ENCODE assay signal across 25 mouse cellular contexts in the genomic region with DNA sequence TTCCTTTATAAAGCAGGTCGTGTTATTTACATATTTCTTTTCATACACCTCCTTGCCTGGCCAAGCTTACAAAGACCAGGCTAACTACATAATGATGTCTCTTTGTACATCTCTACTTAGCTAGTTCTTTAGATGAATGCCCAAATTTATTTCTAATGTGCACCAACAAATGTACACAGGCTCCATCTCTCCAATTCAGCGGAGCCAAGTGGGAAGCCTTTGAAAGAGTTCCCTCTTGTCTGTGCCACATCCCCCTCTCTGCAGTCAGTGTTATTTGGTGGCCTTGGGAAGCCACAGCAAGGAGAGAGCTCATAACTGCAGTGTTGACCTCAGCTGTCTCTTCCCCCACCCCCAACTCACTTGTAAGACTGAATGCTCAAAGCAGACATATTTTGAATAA. TPM values are rescaled to one million over a fixed set of nuclear protein-coding genes. Genes with fewer than 3 reads are reported as not detected.
DNase-seq lines count a peak whose midpoint lies in the region; ATAC-seq and TF ChIP-seq lines count a peak whose summit lies in the region.
"Had no signal": no experiment of that assay in that cellular context is flagged by ENCODE, and none has a peak within 500 bp of the region (broad histone marks: within the 10 kb centered on the region; RNA-seq: fewer than 3 reads in every experiment).

No protein-coding gene starts in this region.

- no peak overlapping the region for H3K4me2 ChIP-seq in forebrain, postnatal 0 days (ENCODE audit: low read depth)
- peak overlapping the region; percentile 20; the same call in 1 of the 2 replicates for H3K4me2 ChIP-seq in forebrain, embryonic 13.5 days
- no peak overlapping the region for H3K4me2 ChIP-seq in hindbrain, embryonic 16.5 days (ENCODE audit: low read length)
- H3K4me2 ChIP-seq: embryonic facial prominence, embryonic 13.5 days; heart, embryonic 13.5 days had no signal

- H3K4me1 ChIP-seq in forebrain, embryonic 10.5 days, result peaks cover 73% of the 10 kb centered on the region
- peaks cover 24% of the 10 kb centered on the region; the same call in 1 of the 2 replicates for H3K4me1 ChIP-seq in forebrain, postnatal 0 days (ENCODE audit: insufficient read depth)
- H3K4me1 ChIP-seq in forebrain, embryonic 13.5 days, result peaks cover 69% of the 10 kb centered on the region
- H3K4me1 ChIP-seq in hindbrain, embryonic 16.5 days (ENCODE audit: control insufficient read depth, insufficient read depth, low read depth, low read length), result peaks cover 2% of the 10 kb centered on the region

- no peak overlapping the region; the same call in 1 of the 2 replicates for H3K4me3 ChIP-seq in forebrain, embryonic 10.5 days
- no peak overlapping the region for H3K4me3 ChIP-seq in forebrain, postnatal 0 days (ENCODE audit: low read depth, low read length)
- no peak overlapping the region for H3K4me3 ChIP-seq in forebrain, embryonic 13.5 days
- H3K4me3 ChIP-seq in hindbrain, embryonic 16.5 days (ENCODE audit: low read length), result no peak overlapping the region
- H3K4me3 ChIP-seq: embryonic facial prominence, embryonic 13.5 days; heart, embryonic 13.5 days; hindbrain, embryonic 15.5 days had no signal

- TF ChIP-seq POLR2A in brain, embryonic 14.5 days (IDR thresholded peaks at IDR 0.05; ENCODE audit: borderline replicate concordance, extremely low read depth, insufficient read depth, insufficient read length, poor library complexity, severe bottlenecking), result no peak

- no peak overlapping the region for H3K9ac ChIP-seq in forebrain, postnatal 0 days
- no peak overlapping the region for H3K9ac ChIP-seq in forebrain, embryonic 13.5 days
- no peak overlapping the region for H3K9ac ChIP-seq in hindbrain, embryonic 16.5 days (ENCODE audit: low read depth, low read length)
- H3K9ac ChIP-seq: embryonic facial prominence, embryonic 13.5 days; heart, embryonic 13.5 days; hindbrain, embryonic 15.5 days had no signal

- DNase-seq in forebrain, embryonic 10.5 days (ENCODE audit: extremely low spot score, low spot score), result no peak
- no peak for DNase-seq in forebrain, postnatal 0 days
- DNase-seq in brain, embryonic 14.5 days (ENCODE audit: low read depth), result peak; percentile 85
- peak; percentile 30 for DNase-seq in embryo, embryonic 10.5 days (ENCODE audit: low spot score)
- no peak for DNase-seq in Muller cell, postnatal 12 days (ENCODE audit: inconsistent ontology term)
- DNase-seq: adrenal gland, postnatal 14 days; cerebellum, adult 11 months; cerebellum, adult 8-10 months; cerebellum, postnatal 25 days; gastrocnemius, postnatal 14 days; heart, postnatal 36 days; kidney, adult 9 months had no signal

- H3K27ac ChIP-seq in forebrain, embryonic 10.5 days, result peak overlapping the region; percentile 78
- H3K27ac ChIP-seq in forebrain, postnatal 0 days (ENCODE audit: low read depth, low read length), result no peak overlapping the region
- H3K27ac ChIP-seq in forebrain, embryonic 13.5 days, result peak overlapping the region; percentile 84
- H3K27ac ChIP-seq in hindbrain, embryonic 16.5 days (ENCODE audit: low read depth, low read length), result no peak overlapping the region
- H3K27ac ChIP-seq: embryonic facial prominence, embryonic 13.5 days; heart, embryonic 13.5 days; hindbrain, embryonic 15.5 days had no signal

- H3K36me3 ChIP-seq in forebrain, embryonic 10.5 days (replicated peaks), result no peaks in the 10 kb centered on the region
- no peaks in the 10 kb centered on the region for H3K36me3 ChIP-seq in forebrain, postnatal 0 days (ENCODE audit: insufficient read depth)
- no peaks in the 10 kb centered on the region for H3K36me3 ChIP-seq in forebrain, embryonic 13.5 days (ENCODE audit: poor library complexity, severe bottlenecking)
- no peaks in the 10 kb centered on the region for H3K36me3 ChIP-seq in hindbrain, embryonic 16.5 days (ENCODE audit: control insufficient read depth, insufficient read depth, low read length)
- H3K36me3 ChIP-seq: embryonic facial prominence, embryonic 13.5 days; heart, embryonic 13.5 days; hindbrain, embryonic 15.5 days had no signal

- H3K27me3 ChIP-seq in forebrain, embryonic 10.5 days (ENCODE audit: poor library complexity, severe bottlenecking), result peaks cover 87% of the 10 kb centered on the region
- H3K27me3 ChIP-seq in forebrain, postnatal 0 days (ENCODE audit: insufficient read depth, low read length), result no peaks in the 10 kb centered on the region
- H3K27me3 ChIP-seq in forebrain, embryonic 13.5 days, result peaks cover 22% of the 10 kb centered on the region
- H3K27me3 ChIP-seq in hindbrain, embryonic 16.5 days (replicated peaks; ENCODE audit: control insufficient read depth, insufficient read depth, low read length), result peaks cover 2% of the 10 kb centered on the region; the same call in 1 of the 2 replicates
- H3K27me3 ChIP-seq: heart, embryonic 13.5 days had no signal

- TF ChIP-seq CTCF in forebrain, postnatal 0 days (IDR thresholded peaks at IDR 0.05; ENCODE audit: low read depth), result no peak
- no peak for TF ChIP-seq CTCF in brain, embryonic 14.5 days (IDR thresholded peaks at IDR 0.05; ENCODE audit: borderline replicate concordance, extremely low read depth, insufficient read depth, insufficient read length)

- WGBS in forebrain, embryonic 10.5 days, result 33% methylated on average over 2 of the region's 2 CpGs
- 16% methylated on average over 2 of the region's 2 CpGs for WGBS in forebrain, postnatal 0 days
- 5% methylated on average over 2 of the region's 2 CpGs for WGBS in forebrain, embryonic 13.5 days
- WGBS in hindbrain, embryonic 16.5 days, result 31% methylated on average over 2 of the region's 2 CpGs

- no peak for ATAC-seq in forebrain, postnatal 0 days
- peak; percentile 6; the same call in 1 of the 2 replicates for ATAC-seq in forebrain, embryonic 13.5 days
- no peak for ATAC-seq in monocyte, adult 5-6 weeks (replicated peaks; ENCODE audit: insufficient number of reproducible peaks, low FRiP score, low TSS enrichment, poor library complexity, severe bottlenecking)
- no peak for ATAC-seq in hindbrain, embryonic 16.5 days
- ATAC-seq: inflammation-experienced regulatory T-cells, adult 6 months; intestine, postnatal 0 days had no signal

- no peaks in the 10 kb centered on the region for H3K9me3 ChIP-seq in forebrain, embryonic 10.5 days
- H3K9me3 ChIP-seq in forebrain, postnatal 0 days (ENCODE audit: low read length), result no peaks in the 10 kb centered on the region
- no peaks in the 10 kb centered on the region for H3K9me3 ChIP-seq in forebrain, embryonic 13.5 days (replicated peaks)
- H3K9me3 ChIP-seq in hindbrain, embryonic 16.5 days (ENCODE audit: control insufficient read depth, low read length), result no peaks in the 10 kb centered on the region
- H3K9me3 ChIP-seq: embryonic facial prominence, embryonic 13.5 days; heart, embryonic 13.5 days; hindbrain, embryonic 15.5 days had no signal

RNA-seq across cellular contexts. Expression of a gene that starts 46.3 kb away (rescaled TPM):
- 31.3 and 35.2 TPM in 2 replicates for polyA plus RNA-seq in forebrain, embryonic 10.5 days (2016; fragmentation: Nextera tagmentation; extraction: Ambion mirVana)
- total RNA-seq in forebrain, postnatal 0 days (2014; rRNA removed), result 26.8 and 27.5 TPM in 2 replicates
- polyA plus RNA-seq in forebrain, postnatal 0 days (2015; fragmentation: Nextera tagmentation; extraction: Ambion mirVana), result 40.7 and 42.2 TPM in 2 replicates
- 16.5 and 79.1 TPM in 2 replicates for polyA plus RNA-seq in brain, embryonic 14.5 days (2012; rRNA removed)
- polyA plus RNA-seq in forebrain, embryonic 13.5 days (2015; fragmentation: Nextera tagmentation; extraction: Ambion mirVana), result 56.3 and 65.2 TPM in 2 replicates
- total RNA-seq in monocyte, adult 5-6 weeks (2017), result not detected in 3 replicates
- polyA plus RNA-seq in hindbrain, embryonic 16.5 days (2015; fragmentation: Nextera tagmentation; extraction: Ambion mirVana), result 0.06 and 2.3 TPM in 2 replicates
- total RNA-seq: adrenal gland, postnatal 14 days; ES-E14; gastrocnemius, postnatal 14 days; heart, adult 8-10 months; heart, postnatal 36 days had no signal
- polyA plus RNA-seq: gonadal fat pad, adult 2 months; heart, postnatal 0 days; hindbrain, embryonic 11.5 days; inflammation-experienced regulatory T-cells, adult 6 months; intestine, postnatal 0 days had no signal

Comparison
In these comparisons a context has a peak if more than half of its experiments do, and no peak if none do; other contexts are left out.
1. H3K27ac ChIP-seq: peak in forebrain, embryonic 10.5 days (single experiment) and forebrain, embryonic 13.5 days (single experiment); none in forebrain, postnatal 0 days (single experiment) and hindbrain, embryonic 16.5 days (single experiment).
2. DNase-seq: peak in brain, embryonic 14.5 days (single experiment) and embryo, embryonic 10.5 days (single experiment); none in forebrain, embryonic 10.5 days (single experiment), forebrain, postnatal 0 days (single experiment) and Muller cell, postnatal 12 days (single experiment).